Mouse (Mus musculus): ENCODE results near the gene Prrt1.

Prrt1 gene

GRCm38 (mm10) chr17:34673139-34673538 lies 43.8 kb downstream of the Prrt1 start:
- DNase-seq: no peak

- DNase-seq: no peak
Observed at GRCm38 (mm10) chr17:34674524-34675204, 45.3 kb downstream of the Prrt1 start.

GRCm38 (mm10) chr17:34675205-34676092 lies 46.1 kb downstream of the Prrt1 start:
- no peak for DNase-seq

GRCm38 (mm10) chr17:34676093-34676460 lies 46.7 kb downstream of the Prrt1 start:
- DNase-seq: peak; percentile 67

GRCm38 (mm10) chr17:34676671-34677070 lies 47.3 kb downstream of the Prrt1 start:
- DNase-seq: no peak

- DNase-seq: no peak
Observed at GRCm38 (mm10) chr17:34680191-34680590, 50.9 kb downstream of the Prrt1 start.

GRCm38 (mm10) chr17:34680621-34681020 lies 51.3 kb downstream of the Prrt1 start:
- no peak for DNase-seq

GRCm38 (mm10) chr17:34681132-34681571 lies 51.8 kb downstream of the Prrt1 start:
- peak; percentile 46 for DNase-seq

- DNase-seq: no peak
Observed at GRCm38 (mm10) chr17:34681881-34682536, 52.7 kb downstream of the Prrt1 start.
